Mouse (Mus musculus) left cerebral cortex, adult 18-20 months (tissue): ENCODE data around the gene Lrrc39. TPM values are rescaled to one million over a fixed set of nuclear protein-coding genes. Genes with fewer than 3 reads are reported as not detected.
"Not testable (repeated sequence)": the region's sequence is repeated elsewhere in the genome, so short reads cannot be mapped to it uniquely, and the experiment has no call there.

Experiments used
- DNase-seq, 2 experiments: peaks; one replicate each; pipeline ENCODE4 v3.0.0; 2021 to 2022; ENCODE audit warnings: low spot score in 2 of 2, mixed read lengths in 1 of 2
- long read RNA-seq, 2 experiments: library from polyadenylated mRNA; stranded (forward); transcript quantifications; one replicate each; pipeline ENCODE4 v2.0.0; 2021
- total RNA-seq, 2 experiments: library from RNA; stranded (reverse); gene quantifications; 2 replicates each; pipeline ENCODE4 v1.2.3; 2021

Gene Lrrc39
- total RNA-seq, result not detected
- long read RNA-seq, experiment 1, partial matches to known transcripts, result 0 of 5 reads
- long read RNA-seq, experiment 1, other reads (novel, unspliced or antisense), result 5 of 5 reads
- long read RNA-seq, experiment 2, partial matches to known transcripts, result 0 of 3 reads
- long read RNA-seq, experiment 2, other reads (novel, unspliced or antisense), result 3 of 3 reads

- DNase-seq, result no peak
Measured at GRCm38 (mm10) chr3:116562408-116563094, at the start of gene Lrrc39. Gene Lrrc39 (plus strand): TSS chr3:116562973.

DNA sequence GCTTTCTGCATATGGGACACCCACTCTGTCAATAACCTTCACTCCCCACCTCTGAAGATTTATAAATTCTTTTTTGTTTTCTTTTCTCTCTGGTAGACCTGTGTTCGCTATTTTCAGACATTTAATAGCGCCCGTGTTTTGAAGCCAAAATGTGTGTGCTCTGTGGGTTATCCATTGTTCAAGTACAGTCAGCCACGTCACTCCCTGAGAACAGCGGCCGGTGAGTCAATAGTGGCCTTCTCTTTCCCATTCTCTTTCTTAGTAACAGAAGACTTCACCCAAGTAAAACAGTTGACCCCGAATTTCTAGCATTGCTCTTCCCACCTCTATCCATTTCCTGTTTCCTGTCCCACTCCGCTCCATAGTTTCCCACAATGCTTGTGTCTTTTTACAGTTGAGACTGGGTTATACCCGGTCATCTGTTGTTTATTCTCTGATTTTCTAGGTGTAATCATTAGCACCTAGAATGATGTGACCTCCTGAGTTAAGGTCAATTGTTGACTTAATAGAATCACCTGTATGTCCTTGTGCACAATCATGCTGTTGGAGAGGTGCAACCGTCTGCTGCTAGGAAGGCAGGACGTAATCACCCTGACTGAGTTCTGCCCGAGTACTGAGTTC lies 42.5 kb upstream of the Lrrc39 start:
- DNase-seq, result no peak

- no peak for DNase-seq
Measured at GRCm38 (mm10) chr3:116529741-116530140, 33.0 kb upstream of the Lrrc39 start.

GRCm38 (mm10) chr3:116530826-116531225 lies 31.9 kb upstream of the Lrrc39 start:
- DNase-seq, result peak; percentile 36 to 37

- DNase-seq, result no peak
Measured at GRCm38 (mm10) chr3:116536428-116537199, 26.2 kb upstream of the Lrrc39 start.

DNA sequence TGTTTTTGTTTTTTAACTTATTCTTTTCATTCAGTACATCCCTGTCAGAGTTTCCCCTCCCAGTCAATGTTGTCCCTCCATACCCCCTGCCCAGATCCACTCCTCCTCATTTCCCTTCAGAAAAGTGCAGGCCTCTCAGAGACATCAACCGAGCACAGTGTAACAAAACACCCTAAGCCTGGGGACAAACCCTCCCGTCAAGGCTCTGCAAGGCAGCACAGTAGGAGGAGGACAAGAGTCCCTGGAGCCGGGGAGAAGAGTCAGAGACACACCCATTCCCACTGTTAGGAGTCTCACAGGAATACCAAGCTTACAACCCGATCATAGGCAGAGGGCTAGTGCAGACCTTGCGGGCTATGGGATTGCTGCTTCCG lies 25.6 kb upstream of the Lrrc39 start:
- DNase-seq, result no peak

DNA sequence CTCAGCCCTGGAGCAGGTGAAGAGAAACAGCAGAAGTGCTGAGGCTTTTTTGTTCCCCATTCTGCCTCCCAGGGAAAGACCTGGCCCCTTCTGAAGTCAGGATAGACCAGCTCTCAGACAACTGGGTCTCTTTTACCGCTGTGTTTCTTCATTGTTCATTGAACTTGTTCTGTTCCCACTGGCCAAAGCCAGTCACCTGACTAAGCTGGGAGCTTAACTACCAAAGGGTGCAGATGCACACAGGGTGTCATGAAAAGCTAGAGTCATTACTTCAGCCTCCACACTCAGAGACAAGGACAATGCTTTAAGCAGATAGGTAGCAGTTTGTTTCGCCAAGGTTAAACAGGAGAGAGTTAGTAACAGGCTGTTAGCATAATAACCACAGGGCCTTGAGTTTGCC lies 20.7 kb upstream of the Lrrc39 start:
- no peak for DNase-seq

GRCm38 (mm10) chr3:116542532-116542931 lies 20.2 kb upstream of the Lrrc39 start:
- DNase-seq, result no peak

- DNase-seq, result no peak
Measured at GRCm38 (mm10) chr3:116547430-116547829, 15.3 kb upstream of the Lrrc39 start.

DNA sequence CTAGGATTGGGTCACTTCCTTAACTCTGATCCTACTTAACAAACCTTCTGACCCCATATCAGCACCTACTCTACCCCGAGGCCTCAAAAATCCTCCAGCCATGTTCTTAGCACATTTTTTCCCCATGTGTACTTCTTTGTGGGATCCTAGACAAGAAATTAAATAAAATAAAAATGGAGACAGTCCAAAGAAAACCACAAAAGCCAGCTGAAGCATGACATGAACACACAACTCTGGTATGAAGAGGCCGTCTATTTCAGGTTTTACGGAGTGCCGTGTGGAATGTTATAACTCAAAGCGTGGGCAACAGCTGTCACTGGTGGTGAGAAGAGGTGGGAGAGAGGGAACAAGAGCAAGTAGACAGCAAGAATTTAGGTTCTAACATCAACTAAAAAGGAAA lies 11.4 kb upstream of the Lrrc39 start:
- DNase-seq, result peak in 1 of 2 experiments; percentile 39

GRCm38 (mm10) chr3:116561315-116561714 lies 1.5 kb upstream of the Lrrc39 start:
- not testable (repeated sequence) for DNase-seq

DNA sequence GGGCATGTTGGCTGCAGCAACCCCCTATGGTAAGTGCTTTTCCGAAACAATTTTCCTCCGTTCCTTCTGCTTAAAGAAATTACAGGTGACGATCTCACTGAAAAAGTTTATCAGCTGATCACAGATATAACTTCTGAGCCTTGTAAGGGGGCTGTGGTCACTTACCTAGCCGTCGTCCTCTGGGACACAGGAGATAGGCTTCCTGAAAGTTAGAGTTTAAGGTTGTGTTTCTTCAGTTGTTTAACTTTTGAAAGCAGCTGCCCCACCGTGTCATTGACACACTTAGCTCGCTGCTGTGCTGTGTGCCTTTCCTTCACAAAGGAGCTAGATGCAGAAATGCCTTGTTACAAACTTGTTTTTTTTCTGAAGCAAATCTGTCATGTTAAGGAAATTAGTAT lies 321 bp downstream of the Lrrc39 start:
- DNase-seq, result no peak

GRCm38 (mm10) chr3:116570628-116571027 lies 7.9 kb downstream of the Lrrc39 start:
- no peak for DNase-seq

DNA sequence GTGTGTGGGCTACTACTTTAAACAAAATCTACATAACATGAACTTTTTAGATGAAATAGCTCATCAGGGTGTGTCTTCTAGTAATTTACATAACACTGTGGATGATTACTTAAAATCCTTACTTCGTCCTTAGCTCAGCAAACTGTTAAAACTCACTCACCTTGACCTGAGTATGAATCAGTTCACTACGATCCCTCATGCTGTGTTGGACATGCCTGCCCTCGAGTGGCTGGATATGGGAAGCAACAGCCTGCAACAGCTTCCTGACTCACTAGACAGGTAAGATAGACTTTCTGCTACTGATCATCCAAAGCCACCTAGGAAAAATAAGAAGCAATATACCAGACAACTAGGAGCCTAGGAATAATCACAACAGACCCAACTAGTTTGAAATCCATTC lies 14.5 kb downstream of the Lrrc39 start:
- no peak for DNase-seq

GRCm38 (mm10) chr3:116582201-116582600 lies 19.4 kb downstream of the Lrrc39 start:
- peak; percentile 60 to 61 for DNase-seq

DNA sequence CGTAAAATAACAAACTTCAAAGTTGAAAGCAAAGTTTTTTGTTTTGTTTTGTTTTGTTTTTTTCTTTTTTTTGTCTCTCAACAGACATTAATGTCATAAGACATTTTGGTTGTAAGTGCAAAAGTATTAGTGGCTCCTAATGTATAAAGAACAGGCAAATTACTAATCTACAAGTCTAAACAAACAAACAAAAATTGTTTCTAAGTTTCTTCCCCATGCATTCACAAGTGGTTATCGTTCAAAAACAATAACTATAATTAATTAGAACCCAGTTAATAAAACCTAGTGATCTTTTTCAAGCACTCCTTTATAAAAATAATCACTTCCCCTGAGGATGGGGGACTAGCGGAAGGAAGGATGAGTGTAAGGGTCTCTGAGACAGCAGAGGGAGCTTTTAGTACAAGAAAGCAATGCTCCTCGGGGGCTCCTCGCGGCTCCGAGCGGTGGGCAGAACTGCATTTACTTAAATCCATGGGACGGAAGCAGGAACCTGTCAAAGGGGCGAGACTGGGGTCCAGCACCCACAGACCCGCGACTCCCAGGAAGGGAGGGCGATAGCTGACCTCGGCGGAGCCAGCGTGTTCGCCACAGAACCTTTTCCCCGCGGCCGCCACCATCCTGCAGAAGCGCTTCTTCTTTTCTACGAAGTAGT lies 31.4 kb downstream of the Lrrc39 start:
- DNase-seq, result no peak

GRCm38 (mm10) chr3:116594728-116595602 lies 32.2 kb downstream of the Lrrc39 start, which contains the start of gene Sass6:
Gene Sass6 (plus strand): TSS chr3:116594982.
- peak; percentile 98 to 100 for DNase-seq

DNA sequence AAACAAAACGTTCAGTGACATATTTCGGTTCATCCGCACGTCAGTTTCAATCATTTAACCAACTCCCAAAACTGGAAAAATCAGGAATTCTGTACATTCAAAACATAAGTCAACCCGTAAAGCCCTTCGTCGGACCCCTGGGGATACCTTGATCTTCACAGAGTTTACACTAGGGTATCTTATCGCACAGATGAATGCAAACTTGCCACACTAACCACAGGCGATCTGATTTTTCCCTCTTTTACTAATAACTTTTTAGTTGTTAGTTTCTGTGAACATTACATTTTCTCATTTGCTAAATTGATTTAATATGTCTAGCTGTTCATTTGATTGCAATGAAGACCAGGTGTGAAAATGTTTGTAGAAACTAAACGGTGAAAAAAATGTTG lies 32.8 kb downstream of the Lrrc39 start:
- DNase-seq, result no peak

DNA sequence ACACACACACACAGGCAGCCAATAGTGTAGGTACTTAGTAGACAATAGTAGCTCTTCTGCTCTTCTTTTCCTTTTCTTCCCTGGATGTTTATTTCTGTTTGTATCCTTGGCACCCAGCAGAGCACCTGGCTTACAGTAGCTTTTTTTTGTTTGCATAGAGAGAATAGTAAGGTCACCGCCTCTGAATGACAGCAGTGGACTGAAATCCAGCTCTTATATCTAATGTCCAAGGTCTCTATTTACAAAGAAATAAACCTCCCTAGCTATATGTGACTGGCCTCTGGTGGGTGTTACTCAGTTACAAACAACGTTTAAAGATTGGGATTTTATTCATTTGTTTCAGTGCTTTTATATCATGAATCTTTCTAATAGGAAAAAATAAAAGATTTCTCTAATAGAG lies 36.9 kb downstream of the Lrrc39 start:
- no peak for DNase-seq

DNA sequence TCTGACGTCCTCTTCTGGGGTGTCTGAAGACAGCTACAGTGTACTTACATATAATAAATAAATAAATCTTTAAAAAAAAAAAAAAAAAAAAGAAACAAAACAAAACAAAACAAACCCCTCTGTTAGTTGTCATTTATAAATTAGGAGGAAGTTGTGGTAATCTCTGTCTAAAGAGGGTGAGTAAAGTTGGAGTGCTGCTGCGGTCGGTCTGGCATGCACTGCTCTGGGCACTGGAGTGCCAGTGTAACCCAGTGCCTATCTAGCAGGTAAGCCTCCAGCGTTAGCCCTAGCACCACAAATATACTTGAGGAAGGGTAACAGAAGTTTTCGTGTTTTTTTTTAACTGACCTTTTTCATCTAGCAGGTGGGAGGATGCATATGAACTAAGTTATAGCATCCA lies 38.2 kb downstream of the Lrrc39 start:
- DNase-seq, result no peak
